Mouse (Mus musculus) left cerebral cortex, adult 18-20 months (tissue): ENCODE results near the gene Wee1. TPM values are rescaled to one million over a fixed set of nuclear protein-coding genes. Genes with fewer than 3 reads are reported as not detected.
"Not testable (repeated sequence)": the region's sequence is repeated elsewhere in the genome, so short reads cannot be mapped to it uniquely, and the experiment has no call there.

Experiments used
- DNase-seq, 2 experiments: peaks; one replicate each; pipeline ENCODE4 v3.0.0; 2021 to 2022; ENCODE audit warnings: low spot score in 2 of 2, mixed read lengths in 1 of 2
- total RNA-seq, 2 experiments: library from RNA; stranded (reverse); gene quantifications; 2 replicates each; pipeline ENCODE4 v1.2.3; 2021

The Wee1 gene
- total RNA-seq, 2 experiments from 2014 or later, result 27.3 to 27.4 TPM

GRCm38 (mm10) chr7:110122289-110122564, 381 bp downstream of the Wee1 start:
- DNase-seq, result peak; percentile 58 to 75

- DNase-seq, result peak; percentile 38 to 53
Measured at GRCm38 (mm10) chr7:110122565-110123422, 948 bp downstream of the Wee1 start.

GRCm38 (mm10) chr7:110123844-110124555, 2.2 kb downstream of the Wee1 start:
- no peak for DNase-seq

GRCm38 (mm10) chr7:110128566-110128965, 6.7 kb downstream of the Wee1 start:
- DNase-seq, result no peak

GRCm38 (mm10) chr7:110132272-110132671, 10.4 kb downstream of the Wee1 start:
- DNase-seq, result not testable (repeated sequence)

- DNase-seq, result no peak
Measured at GRCm38 (mm10) chr7:110133988-110134387, 12.1 kb downstream of the Wee1 start.

GRCm38 (mm10) chr7:110138538-110138937, 16.7 kb downstream of the Wee1 start:
- DNase-seq, result no peak

- DNase-seq, result no peak
Measured at GRCm38 (mm10) chr7:110143863-110144262, 22.0 kb downstream of the Wee1 start.

GRCm38 (mm10) chr7:110152891-110153290, 31.0 kb downstream of the Wee1 start:
- no peak for DNase-seq

- no peak for DNase-seq
Measured at GRCm38 (mm10) chr7:110156712-110157260, 34.9 kb downstream of the Wee1 start.

GRCm38 (mm10) chr7:110157261-110157910, 35.5 kb downstream of the Wee1 start:
- no peak for DNase-seq

- DNase-seq, result no peak
Measured at GRCm38 (mm10) chr7:110158073-110158472, 36.2 kb downstream of the Wee1 start.

GRCm38 (mm10) chr7:110160109-110160508, 38.3 kb downstream of the Wee1 start:
- DNase-seq, result not testable (repeated sequence)

GRCm38 (mm10) chr7:110160601-110161000, 38.8 kb downstream of the Wee1 start:
- no peak for DNase-seq

GRCm38 (mm10) chr7:110163024-110163423, 41.2 kb downstream of the Wee1 start:
- DNase-seq, result no peak

GRCm38 (mm10) chr7:110164103-110164681, 42.3 kb downstream of the Wee1 start:
- DNase-seq, result peak; percentile 57 to 67

GRCm38 (mm10) chr7:110164712-110165122, 42.9 kb downstream of the Wee1 start:
- peak; percentile 90 to 91 for DNase-seq

GRCm38 (mm10) chr7:110166233-110166632, 44.4 kb downstream of the Wee1 start:
- DNase-seq, result no peak

- no peak for DNase-seq
Measured at GRCm38 (mm10) chr7:110179208-110179607, 57.4 kb downstream of the Wee1 start.

- no peak for DNase-seq
Measured at GRCm38 (mm10) chr7:110180613-110181012, 58.8 kb downstream of the Wee1 start.

- DNase-seq, result no peak
Measured at GRCm38 (mm10) chr7:110181446-110181845, 59.6 kb downstream of the Wee1 start.
